Mouse (Mus musculus): ENCODE results near the gene Rps6ka2. TPM values are rescaled to one million over a fixed set of nuclear protein-coding genes. Genes with fewer than 3 reads are reported as not detected.
"Not testable (repeated sequence)": the region's sequence is repeated elsewhere in the genome, so short reads cannot be mapped to it uniquely, and the experiment has no call there.

The Rps6ka2 gene
- polyA plus RNA-seq, 1 experiment from 2014 or later: 31.3 TPM

DNA sequence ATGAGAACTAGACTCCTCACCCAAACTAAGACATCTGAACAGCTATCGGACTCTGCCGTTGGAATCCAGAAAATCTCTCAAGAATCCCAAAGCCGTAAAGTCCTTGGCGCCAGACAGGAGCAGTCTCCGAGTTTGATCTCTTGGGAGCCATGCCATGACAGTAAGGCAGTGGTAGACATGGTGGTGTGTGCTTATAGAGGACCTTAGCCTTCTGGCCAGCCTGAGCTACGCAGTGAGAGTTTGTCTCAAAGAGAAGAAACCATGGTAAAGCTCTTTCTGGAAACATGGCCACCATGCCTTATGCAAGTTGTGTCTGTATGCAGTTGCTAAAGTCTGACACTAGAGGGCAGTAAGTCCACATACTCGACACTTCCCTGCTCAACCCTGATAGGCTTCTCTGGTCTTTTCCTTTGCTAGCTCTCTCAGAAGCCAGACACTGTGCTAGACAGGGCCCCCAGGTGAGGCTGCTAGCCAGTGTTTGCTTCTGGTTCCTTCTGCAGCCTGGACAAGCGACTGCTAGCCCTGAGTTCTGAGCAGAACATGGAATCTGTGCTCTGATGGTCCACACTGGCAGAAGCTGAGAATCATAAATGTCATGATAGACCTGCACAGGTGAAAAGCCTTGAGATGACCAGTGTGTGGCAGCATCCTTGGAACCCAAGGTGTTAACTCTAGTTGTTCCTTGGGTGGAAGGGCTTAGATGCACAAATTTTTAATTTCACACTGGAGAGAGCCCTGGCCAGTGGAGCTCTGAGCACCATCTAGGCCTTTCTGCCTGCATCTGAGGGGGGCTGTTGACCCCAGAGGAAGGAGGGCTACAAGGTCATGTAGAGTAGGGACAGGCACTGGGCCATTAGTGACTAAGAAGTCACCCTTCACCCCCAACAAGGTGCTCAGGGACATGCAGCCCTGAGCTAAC, 136.6 kb downstream of the Rps6ka2 start:
- H3K27me3 ChIP-seq (ENCODE audit: insufficient read depth, poor library complexity, severe bottlenecking); H3K4me3 ChIP-seq; H3K4me1 ChIP-seq (replicated peaks); DNase-seq (ENCODE audit: low spot score); H3K27ac ChIP-seq; H3K9me3 ChIP-seq; H3K36me3 ChIP-seq: not testable (repeated sequence)
- WGBS: 67% methylated on average over 8 of the region's 8 CpGs

DNA sequence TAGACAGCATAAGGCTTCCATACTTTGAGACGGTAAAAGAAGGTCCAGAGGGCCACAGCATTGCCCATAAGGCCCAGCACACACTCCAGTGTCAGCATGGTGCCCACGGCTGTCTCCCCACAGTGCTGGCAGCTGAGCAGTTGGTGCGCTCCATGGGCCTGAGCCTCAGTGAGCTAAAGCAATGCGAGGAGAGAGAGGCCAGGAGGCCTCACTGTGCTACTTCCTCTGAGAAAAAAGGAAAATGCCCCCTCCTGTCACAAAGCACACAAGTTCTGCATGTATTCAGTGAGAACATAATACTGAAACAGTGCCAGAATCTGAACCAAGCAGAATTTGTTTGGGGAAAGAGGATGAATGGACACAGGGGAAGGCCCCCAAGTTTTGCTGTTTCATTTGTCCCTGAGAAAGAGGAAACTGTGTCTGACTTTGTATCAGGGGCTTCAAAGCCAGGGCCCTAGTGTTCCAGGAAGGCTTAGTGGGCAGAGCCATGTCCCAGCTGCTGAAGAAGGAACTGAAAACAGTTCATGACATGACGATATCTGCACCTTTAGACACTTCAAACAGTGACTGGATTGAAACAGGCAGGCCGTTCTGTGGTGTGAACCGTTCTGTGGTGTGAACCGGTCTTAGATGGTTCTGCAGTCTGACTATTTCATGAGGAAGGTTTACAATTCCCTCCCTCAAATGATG, 145.9 kb downstream of the Rps6ka2 start:
- not testable (repeated sequence) for H3K27ac ChIP-seq; H3K36me3 ChIP-seq; H3K4me3 ChIP-seq; DNase-seq (ENCODE audit: low spot score); H3K9me3 ChIP-seq; H3K27me3 ChIP-seq (ENCODE audit: insufficient read depth, poor library complexity, severe bottlenecking); H3K4me1 ChIP-seq (replicated peaks)
- WGBS: 86% methylated on average over 8 of the region's 8 CpGs

DNA sequence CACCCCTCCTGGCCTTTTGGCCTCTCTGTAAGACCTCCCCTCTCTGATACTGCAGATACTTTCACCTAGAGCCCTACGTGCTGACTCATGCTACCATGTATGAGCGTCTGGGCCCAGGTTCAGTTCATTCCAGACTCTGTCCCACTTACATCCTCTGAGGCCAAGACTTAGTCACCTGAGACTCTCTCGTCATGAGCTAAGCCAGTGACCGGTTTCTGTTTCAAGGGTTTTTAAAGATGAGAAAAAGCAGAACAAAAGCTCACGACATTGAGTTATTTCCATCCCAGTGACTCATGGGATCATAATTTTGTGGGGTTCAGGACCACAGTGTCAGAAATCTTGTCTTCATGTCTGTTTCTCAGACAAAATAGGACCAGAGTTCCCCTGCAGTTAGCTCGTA, 149.9 kb downstream of the Rps6ka2 start:
- not testable (repeated sequence) for H3K36me3 ChIP-seq; H3K27ac ChIP-seq; H3K4me3 ChIP-seq; H3K9me3 ChIP-seq; DNase-seq (ENCODE audit: low spot score); H3K27me3 ChIP-seq (ENCODE audit: insufficient read depth, poor library complexity, severe bottlenecking); H3K4me1 ChIP-seq (replicated peaks)
- 88% methylated on average over 6 of the region's 6 CpGs for WGBS

DNA sequence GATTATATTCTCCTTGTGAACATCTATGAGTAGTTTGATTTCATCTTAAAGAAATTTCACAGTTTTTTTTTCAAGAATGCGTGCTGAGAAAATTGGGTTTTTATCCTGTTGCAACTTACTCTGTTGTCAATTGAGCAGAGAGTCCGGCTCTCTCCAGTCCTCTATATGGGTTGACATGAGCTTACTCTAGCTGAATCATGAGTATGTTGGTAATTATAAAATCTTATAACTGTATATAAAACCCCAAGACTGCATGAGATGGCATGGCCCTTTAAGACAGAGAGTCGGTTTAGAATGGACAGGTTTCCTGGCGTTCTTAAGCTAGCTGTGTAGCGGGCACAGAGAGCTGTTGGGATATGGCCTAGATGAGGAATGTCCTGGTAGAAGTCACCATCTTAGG, 154.4 kb downstream of the Rps6ka2 start, which contains the start of gene Tcp10a:
Gene Tcp10a (plus strand): TSS at position 301 of the 400 bp plus-strand sequence.
- DNase-seq (ENCODE audit: low spot score); H3K9me3 ChIP-seq; H3K4me1 ChIP-seq (replicated peaks); H3K36me3 ChIP-seq; H3K27ac ChIP-seq; H3K27me3 ChIP-seq (ENCODE audit: insufficient read depth, poor library complexity, severe bottlenecking); H3K4me3 ChIP-seq: not testable (repeated sequence)
- WGBS: 95% methylated on average over 5 of the region's 5 CpGs

DNA sequence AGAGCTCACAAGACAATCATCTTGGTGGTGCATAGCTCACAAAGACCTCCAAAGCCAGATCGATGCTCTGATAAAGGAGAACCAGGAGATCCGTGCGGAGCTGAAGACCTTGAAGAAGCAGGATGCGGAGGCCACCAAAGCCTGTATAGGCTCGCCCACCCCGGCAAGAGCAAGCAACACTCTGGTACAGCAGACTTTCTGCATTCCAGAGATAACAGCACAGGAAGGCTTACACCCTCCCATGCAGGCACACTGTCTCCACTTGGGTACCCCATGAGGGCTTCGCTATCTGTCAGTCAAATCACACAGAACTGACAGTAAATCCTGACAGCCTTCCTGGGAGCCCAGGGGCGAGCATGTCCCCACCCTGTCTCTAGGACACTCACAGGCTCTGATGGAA, 156.5 kb downstream of the Rps6ka2 start:
- H3K9me3 ChIP-seq; H3K36me3 ChIP-seq; H3K4me3 ChIP-seq; H3K27me3 ChIP-seq (ENCODE audit: insufficient read depth, poor library complexity, severe bottlenecking); H3K27ac ChIP-seq; DNase-seq (ENCODE audit: low spot score); H3K4me1 ChIP-seq (replicated peaks): not testable (repeated sequence)
- 89% methylated on average over 8 of the region's 8 CpGs for WGBS

DNA sequence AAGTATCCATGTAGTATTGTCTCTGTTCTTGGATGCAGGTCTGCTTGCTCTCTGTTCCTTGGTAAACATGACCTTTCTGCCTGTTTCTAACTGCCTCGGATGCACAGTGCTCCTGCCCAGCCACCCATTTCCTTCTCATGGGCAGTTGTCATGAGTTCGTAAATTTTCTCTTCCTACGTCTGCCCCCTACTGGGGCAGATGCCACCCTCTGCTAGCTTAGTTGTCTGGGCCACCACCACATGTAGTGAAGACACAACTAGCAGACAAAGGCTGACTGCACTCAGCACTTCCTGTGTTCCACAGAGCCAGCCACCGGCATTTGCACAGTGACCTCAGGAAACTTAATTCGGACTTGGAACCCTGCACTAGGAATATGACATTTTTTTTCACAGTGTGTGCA, 162.8 kb downstream of the Rps6ka2 start:
- not testable (repeated sequence) for H3K36me3 ChIP-seq; H3K27me3 ChIP-seq (ENCODE audit: insufficient read depth, poor library complexity, severe bottlenecking); H3K4me1 ChIP-seq (replicated peaks); H3K4me3 ChIP-seq; DNase-seq (ENCODE audit: low spot score); H3K27ac ChIP-seq; H3K9me3 ChIP-seq
- 87% methylated on average over 3 of the region's 5 CpGs for WGBS

DNA sequence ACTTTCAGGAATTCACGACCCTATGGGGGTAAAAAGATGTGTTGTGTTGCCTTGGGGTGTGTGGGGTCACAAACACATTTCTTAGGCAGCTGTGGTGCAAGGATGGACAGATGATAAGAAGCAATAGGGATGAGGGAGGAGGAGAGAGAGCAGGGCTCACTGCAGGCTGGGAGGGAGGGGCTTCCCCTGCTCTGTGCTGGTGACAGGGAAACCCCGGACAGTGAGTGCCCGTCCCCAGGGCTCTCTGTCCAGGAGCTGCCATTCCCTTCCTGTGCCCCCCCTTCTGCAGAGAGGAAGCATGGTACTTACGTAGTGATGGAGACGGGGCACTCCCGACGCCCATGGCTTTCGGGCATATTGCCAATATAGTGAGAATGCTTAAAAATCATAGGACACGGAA, 167.5 kb downstream of the Rps6ka2 start:
- not testable (repeated sequence) for H3K4me1 ChIP-seq (replicated peaks); DNase-seq (ENCODE audit: low spot score); H3K27ac ChIP-seq; H3K27me3 ChIP-seq (ENCODE audit: insufficient read depth, poor library complexity, severe bottlenecking); H3K36me3 ChIP-seq; H3K4me3 ChIP-seq; H3K9me3 ChIP-seq
- 80% methylated on average over 9 of the region's 9 CpGs for WGBS

DNA sequence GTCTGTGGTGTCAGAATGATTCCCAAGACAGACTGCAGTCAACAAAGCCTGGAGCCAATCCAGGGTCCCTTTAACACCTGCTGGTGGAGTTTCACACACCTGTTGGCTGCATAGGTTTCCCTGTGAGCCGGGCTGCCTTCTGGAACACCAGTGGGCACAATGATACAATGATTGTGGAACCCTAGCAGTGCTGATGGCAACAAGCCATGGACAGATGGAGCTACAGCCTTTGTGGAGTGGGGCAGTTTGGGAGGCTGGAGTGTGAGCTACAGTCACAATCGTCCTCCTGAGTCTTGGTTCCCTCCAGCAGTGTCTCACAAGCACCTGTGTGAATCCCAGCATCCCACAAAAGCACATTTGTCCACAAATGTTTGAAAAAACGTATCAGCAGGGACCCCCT, 178.8 kb downstream of the Rps6ka2 start:
- 76% methylated on average over 2 of the region's 3 CpGs for WGBS
- not testable (repeated sequence) for H3K27ac ChIP-seq; H3K4me3 ChIP-seq; DNase-seq (ENCODE audit: low spot score); H3K36me3 ChIP-seq; H3K27me3 ChIP-seq (ENCODE audit: insufficient read depth, poor library complexity, severe bottlenecking); H3K4me1 ChIP-seq (replicated peaks); H3K9me3 ChIP-seq

DNA sequence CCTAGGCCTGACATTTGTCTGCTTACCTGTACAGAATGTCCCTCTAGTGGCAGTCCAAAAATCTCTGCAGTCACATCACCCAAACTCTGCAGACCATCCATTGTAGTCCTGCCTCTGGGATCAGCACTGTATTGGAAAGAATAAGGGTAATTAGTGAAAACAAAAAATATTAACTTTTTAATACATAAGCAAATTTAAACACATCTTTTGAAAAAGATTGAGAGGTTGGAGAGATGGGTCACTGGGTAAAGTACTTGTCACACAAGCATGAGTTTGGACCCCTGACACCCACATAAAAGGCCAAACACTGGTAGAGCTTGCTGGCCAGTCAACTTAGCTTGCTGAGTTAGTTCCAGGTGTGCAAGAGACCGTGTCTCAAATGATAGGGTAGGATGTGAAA, 182.7 kb downstream of the Rps6ka2 start, which contains the start of gene Ttll2:
Gene Ttll2 (minus strand): TSS at position 101 of the 400 bp plus-strand sequence.
- not testable (repeated sequence) for H3K27me3 ChIP-seq (ENCODE audit: insufficient read depth, poor library complexity, severe bottlenecking); DNase-seq (ENCODE audit: low spot score); H3K4me1 ChIP-seq (replicated peaks); H3K36me3 ChIP-seq; H3K9me3 ChIP-seq; H3K4me3 ChIP-seq; H3K27ac ChIP-seq
- WGBS: 85% methylated on average over 1 of the region's 1 CpGs

Other genes starting within 250 kb of the Rps6ka2 start
- 36.4 and 43.4 TPM in 2 replicates for gene Rsph3b, start 221.4 kb upstream of the Rps6ka2 start, polyA plus RNA-seq (2016; fragmentation: Nextera tagmentation; extraction: Ambion mirVana)
- gene Tagap1, start 209.0 kb upstream of the Rps6ka2 start, polyA plus RNA-seq (2016; fragmentation: Nextera tagmentation; extraction: Ambion mirVana): 49.7 and 50.6 TPM in 2 replicates
- gene Rnaset2b, start 199.5 kb upstream of the Rps6ka2 start, polyA plus RNA-seq (2016; fragmentation: Nextera tagmentation; extraction: Ambion mirVana): 116 and 118 TPM in 2 replicates
- gene Gm49721, start 191.2 kb upstream of the Rps6ka2 start, polyA plus RNA-seq (2016; fragmentation: Nextera tagmentation; extraction: Ambion mirVana): 0.17 and 0.22 TPM in 2 replicates
- not detected in 2 replicates for gene Gm1604a, start 144.5 kb upstream of the Rps6ka2 start, polyA plus RNA-seq (2016; fragmentation: Nextera tagmentation; extraction: Ambion mirVana)
- 0.09 TPM in 1 of 2 replicates, not detected in the other for gene Tcp10a, start 154.5 kb downstream of the Rps6ka2 start, polyA plus RNA-seq (2016; fragmentation: Nextera tagmentation; extraction: Ambion mirVana)
- gene Ttll2, start 182.6 kb downstream of the Rps6ka2 start, polyA plus RNA-seq (2016; fragmentation: Nextera tagmentation; extraction: Ambion mirVana): not detected in 2 replicates
- gene Gm49630, start 201.9 kb downstream of the Rps6ka2 start, polyA plus RNA-seq (2016; fragmentation: Nextera tagmentation; extraction: Ambion mirVana): not detected in 2 replicates
- not detected in 2 replicates for gene Unc93a2, start 215.3 kb downstream of the Rps6ka2 start, polyA plus RNA-seq (2016; fragmentation: Nextera tagmentation; extraction: Ambion mirVana)

Data from hindbrain, embryonic 10.5 days (tissue).